Mouse (Mus musculus) c-Kit-positive CD71-negative TER-119-negative erythroid progenitor cells, embryonic 14.5 days (primary cell): ENCODE measurements around the gene Tmtc1.
A peak's percentile ranks its signal among the peaks of the same experiment; 100 is the strongest.

Experiments used
- DNase-seq: peaks from one replicate; pipeline ENCODE4 v3.0.0-alpha.2; 2013; ENCODE audit warnings: low read depth

The Tmtc1 gene

DNA sequence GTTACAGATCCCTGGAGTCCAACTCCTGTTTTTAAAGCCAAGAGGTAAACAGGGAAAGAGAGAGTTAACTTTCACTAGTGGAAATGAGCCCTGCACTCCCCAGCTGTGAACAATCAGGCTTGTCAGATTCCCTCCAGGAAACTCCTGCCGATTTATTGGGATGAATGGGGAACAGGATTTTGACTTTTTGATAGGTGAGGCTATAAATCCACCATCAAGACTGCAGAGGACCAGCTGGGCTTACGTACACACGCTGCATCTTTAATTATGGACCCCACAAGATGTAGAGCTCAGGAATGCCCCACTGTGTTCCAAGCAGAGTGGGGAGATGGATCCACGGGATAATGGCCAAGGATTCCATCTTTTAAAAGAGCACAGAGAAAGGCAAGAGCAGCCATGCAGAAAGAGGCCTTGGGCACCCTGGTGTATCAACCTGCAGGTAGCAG is 77.1 kb downstream of the Tmtc1 start:
- DNase-seq, result no peak

GRCm38 (mm10) chr6:148366629-148367028 is 77.6 kb downstream of the Tmtc1 start:
- DNase-seq, result no peak

GRCm38 (mm10) chr6:148363162-148363561 is 81.0 kb downstream of the Tmtc1 start:
- DNase-seq, result no peak

- no peak for DNase-seq
Measured at GRCm38 (mm10) chr6:148362475-148362874, 81.7 kb downstream of the Tmtc1 start.

- DNase-seq, result no peak
Measured at GRCm38 (mm10) chr6:148359348-148359905, 84.8 kb downstream of the Tmtc1 start.

DNA sequence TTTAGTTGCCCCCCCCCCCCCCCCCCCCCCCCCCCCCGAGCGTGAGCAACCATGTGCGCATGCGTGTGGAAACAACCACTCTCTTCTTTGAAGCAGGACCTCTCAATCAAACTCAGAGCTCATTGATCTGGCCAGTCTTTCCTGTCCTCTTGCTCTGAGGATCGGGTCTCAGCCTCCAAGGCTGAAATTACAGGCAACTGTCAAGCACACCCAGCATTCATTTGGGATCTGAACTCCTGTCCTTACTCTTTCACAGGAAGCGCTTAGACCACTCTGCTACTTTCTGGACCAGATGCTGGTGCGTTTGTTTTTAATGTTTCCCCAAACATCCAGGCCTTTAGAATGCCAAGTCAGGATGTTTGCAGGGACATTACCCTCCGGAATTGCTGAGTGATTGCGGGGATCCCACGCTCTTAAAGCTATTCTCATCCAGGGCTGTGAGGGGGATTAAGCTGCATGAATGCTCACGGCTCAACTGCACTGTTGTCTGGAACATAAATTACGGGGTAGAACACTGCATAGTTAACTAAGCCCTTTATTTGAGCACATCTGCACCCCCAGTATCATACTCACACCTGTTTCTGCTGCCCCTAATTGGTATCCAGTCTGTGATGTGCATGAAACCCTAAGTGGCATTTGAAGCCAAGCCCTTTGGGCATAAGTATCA is 85.5 kb downstream of the Tmtc1 start:
- no peak for DNase-seq

DNA sequence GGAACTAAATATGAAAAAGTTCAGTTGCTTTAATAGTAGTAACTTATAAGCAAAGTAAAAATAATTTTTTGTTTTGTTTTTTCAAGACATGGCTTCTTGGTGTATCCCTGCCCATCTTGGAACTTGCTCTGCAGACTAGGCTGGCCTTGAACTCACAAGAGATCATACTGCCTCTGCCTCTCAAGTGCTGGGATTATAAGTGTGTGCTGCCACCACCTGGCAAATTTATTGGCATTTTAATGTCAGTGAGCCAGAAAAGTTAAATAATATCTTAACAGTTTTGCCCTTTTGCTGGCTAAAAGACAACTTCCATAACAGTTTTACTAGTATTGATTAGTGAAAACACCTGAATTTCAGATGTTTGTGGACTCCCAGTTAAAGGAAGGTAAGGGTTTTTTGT is 88.0 kb downstream of the Tmtc1 start:
- no peak for DNase-seq

- DNase-seq, result peak; percentile 20
Measured at GRCm38 (mm10) chr6:148354509-148355474, 89.4 kb downstream of the Tmtc1 start.

DNA sequence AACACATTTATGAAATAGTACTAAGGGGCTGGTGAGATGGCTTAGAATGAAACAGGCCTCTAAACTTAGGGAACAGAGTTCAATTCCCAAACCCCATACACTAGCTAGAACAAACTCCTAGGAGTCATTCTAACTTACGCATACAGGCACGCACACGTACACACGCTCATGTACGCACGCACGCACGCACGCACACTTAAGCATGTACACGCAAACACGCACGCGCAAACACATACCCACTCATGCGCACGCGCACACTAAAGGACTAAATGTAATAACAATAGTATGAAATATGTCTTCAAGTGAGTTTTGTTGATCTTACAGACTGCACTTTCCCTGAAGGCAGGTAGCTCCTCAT is 90.1 kb downstream of the Tmtc1 start:
- no peak for DNase-seq

GRCm38 (mm10) chr6:148345001-148345400 is 99.2 kb downstream of the Tmtc1 start:
- DNase-seq, result no peak

DNA sequence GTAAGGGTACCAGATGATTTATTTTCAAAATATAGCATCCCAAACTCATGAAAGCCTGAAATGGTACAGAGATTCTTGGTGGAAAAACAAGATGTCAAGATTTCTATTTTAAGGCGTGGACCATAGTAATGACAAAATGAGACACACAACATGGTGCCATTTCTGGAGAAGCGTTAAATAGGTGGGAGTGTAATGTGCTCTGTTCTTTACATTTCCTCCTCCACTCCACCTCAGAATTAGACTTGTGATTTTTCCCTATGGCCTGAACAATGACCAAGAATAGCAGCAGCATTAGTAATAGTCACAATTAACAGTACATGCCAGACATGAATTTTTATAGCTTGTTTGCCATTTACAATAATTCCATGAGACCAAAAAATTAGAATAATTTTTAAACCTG is 102.0 kb downstream of the Tmtc1 start:
- no peak for DNase-seq

DNA sequence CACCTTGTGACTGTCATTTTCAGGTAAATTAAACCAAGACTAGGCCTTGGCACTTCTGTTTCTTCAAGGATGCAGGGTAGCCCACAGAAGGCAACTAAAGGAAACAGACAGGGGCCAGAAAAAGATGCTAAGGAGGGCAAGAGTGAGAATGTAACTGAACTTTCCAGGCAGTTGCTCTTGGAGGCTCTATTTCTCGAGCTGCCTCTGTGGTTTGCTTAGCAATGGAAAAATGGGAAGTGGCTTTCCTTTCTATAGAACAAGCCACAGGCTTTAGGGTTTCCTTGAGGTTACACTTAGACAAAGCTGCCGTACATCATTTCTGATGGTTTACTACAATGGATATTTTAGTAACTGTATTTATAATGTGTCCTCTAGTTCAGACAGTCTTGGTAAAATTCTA is 102.4 kb downstream of the Tmtc1 start:
- DNase-seq, result no peak

DNA sequence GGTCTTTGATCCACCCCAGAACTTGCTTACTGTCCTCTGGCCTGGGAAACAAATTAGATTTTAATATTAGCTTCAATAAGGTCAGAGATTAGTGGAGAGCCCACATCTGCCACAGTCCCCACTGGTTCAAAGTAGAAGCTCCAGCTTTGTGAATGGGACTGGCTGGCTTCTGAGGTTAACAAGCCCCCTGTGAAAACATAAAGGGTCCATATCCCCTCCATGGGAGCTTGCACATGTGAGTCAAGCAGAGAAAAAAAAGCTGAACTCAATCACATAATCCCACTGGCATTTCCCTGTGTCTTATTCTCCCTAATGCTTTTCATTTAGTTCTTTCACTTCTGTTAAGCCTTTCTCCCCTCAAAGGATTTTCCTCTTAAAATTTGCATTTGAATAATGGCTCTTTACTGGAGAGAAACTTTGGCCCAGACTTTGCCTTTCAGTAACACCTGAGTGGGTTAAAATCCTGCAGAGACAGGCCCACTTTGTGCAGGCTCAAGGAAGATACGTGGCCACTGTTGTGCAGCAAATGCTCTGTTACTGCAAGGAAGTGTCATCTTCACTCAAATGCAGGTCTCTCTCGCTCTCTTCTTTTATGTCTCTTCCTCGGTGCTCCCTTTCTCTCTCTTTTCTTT is 105.7 kb downstream of the Tmtc1 start:
- no peak for DNase-seq

DNA sequence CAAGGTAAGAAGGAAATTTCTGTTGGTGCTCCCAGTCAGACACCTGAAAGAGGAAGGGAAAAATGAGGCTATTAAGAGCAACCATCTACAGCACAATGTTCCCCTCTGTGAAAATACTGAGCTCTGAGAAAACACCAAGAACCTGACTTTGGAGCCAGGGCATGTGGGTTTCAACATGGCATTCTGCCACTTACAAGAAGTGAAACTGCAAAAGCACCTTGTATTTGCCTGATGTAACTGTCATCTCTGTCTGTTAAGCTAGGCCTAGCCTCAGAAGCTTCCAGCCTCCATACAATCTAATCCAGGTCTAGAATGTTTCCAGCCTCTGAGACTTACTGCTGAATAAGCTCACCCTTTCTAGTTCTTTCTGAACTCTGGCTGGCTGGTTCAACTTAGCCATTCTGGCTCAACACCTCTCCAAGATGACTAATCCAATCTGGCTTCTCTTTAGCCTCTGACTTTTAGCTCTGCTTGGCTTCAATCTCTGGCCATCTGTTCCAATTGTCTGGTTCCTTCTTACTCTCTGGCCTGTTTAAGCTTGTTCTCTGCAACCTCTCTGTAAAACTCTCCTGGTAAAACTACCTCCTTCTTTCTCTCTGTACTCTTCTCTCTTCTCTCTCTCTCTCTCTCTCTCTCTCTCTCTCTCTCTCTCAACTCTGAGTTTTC is 107.8 kb downstream of the Tmtc1 start:
- no peak for DNase-seq

DNA sequence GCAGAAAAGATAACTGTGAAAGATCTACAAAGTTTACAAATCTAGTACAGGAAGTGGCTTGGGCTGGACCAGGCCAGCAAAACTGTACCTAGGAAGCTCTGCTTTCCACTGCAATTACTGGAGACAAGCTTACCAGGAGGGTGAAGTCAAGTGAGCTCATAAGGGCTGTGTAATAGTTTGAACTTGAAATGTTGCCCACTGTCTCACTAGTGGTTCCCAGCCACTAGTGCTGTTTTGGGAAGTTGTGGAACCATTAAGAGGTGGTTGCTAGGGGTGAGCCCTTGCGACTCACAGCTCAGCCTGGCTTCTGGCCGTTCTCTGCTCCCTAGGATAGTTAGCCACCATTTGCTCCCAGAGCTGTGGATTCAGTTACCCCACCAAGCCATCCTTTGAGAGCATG is 112.3 kb downstream of the Tmtc1 start:
- DNase-seq, result no peak

- DNase-seq, result no peak
Measured at GRCm38 (mm10) chr6:148329976-148330375, 114.2 kb downstream of the Tmtc1 start.

DNA sequence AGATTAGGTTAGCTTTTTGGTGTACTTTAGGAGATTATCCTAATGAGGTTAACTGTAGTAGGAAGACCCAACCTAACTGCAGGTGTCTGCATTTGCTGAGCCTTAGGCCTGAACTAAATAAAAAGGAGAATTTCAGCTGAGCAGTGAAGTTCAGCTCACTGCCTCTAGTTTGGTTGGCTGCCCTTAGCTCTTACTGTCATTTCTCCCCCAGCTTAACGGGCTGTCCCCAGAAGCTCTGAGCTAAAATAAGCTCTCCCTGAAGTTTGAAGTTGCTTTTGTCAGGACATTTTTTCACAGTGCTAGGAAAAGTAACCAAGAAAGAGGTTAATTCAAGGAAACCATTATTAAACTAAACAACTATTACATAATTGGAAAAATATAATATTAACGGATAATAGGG is 115.3 kb downstream of the Tmtc1 start:
- no peak for DNase-seq

DNA sequence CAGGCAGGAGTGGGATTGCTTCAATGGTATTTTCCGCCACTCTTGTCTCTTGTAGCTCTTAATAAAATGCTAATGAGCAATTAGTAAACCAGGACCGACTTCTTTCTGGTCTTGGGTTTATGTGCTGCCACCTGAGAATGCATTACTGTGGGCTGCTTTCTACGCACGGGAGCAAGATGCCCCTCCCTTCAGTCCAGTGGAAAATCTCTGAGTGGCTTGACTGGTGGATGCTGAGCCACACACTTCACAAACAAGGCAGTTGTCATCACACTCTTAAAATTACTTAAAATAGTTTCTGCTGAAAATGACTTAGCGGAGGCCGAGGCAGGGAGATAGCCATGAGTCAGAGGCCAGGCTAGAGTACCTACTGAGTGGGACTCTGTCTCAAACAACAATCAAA is 116.1 kb downstream of the Tmtc1 start:
- no peak for DNase-seq

DNA sequence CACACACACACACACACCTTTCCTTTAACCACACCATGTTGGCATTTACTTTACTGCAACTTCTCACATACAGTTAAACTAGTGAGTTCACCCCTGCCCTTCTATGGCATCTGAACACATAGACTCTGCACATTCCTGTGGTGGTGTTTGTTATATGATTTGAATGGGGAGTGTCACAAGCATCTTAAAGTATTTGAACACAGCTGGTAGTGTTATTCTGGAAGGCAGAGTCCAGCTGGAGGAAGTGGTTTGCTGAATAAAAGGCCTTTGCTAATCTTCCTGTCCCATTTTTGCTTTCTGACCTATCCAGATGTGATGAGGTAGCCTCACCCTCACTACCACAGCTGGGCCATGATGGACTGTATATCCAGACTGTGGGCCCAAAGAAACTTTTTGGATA is 125.5 kb downstream of the Tmtc1 start:
- no peak for DNase-seq

DNA sequence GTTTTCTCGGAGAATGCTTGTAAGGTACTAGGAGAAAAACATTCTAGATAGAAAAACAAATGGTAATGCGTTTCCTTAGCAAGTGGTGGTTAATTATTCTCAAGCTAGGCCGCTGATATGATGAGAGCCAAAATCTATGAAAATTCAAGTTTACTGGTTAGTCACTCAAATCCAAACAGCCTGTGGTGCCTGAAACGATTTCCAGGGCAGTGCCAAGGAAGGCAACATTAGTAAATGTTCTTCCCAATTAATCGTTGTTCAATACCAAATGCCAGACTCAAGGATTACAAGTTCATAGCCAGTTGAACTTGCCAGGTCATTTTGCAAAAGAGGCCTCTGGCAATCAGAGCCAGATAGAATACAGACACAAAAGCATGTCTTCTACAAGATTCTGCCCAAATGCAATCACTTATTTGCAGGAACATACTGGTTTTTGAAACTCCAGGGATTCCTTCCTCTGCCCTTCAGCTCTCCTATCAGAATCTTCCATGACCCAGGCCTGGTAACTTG is 128.6 kb downstream of the Tmtc1 start:
- DNase-seq, result no peak

DNA sequence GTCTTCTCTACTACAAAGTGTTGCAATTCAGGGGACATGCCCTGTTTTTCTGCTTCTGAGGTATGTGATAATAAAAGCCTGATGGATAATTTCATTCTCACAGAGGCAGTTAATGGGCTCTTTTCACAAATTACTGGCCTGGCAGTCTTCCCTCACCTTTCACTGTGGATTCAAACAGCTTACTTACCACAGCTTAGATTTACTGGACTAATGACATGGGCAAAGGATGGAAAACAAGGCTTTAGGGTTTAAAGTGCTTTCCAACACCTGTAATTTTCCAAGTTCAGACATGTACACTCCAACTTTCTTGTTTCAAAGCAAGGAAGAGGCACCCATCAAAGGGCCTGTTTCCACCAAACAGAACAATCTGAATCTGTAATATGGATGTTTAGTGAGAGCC is 129.1 kb downstream of the Tmtc1 start:
- DNase-seq, result no peak

DNA sequence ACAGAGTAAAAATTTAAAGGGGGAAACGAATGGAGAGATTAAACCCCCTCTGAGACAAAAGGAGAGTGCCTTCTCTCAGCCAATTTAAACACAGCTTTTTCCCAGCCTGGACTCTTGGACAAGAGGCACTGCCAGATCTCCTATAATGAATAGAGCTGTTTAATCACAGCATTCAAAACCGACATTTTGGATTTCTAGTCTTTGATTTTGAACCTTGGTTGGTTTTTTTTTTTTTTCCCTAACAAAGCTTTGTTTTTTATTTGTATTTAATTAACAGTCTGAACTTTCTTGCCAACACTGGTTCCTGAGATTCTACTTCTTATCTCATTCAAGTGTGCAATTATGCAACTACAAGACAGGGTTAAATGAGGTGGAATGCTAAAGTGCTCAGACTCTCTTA is 133.2 kb downstream of the Tmtc1 start:
- DNase-seq, result no peak
